Comparison of ENCODE assay signal across 9 mouse cellular contexts in the genomic region with DNA sequence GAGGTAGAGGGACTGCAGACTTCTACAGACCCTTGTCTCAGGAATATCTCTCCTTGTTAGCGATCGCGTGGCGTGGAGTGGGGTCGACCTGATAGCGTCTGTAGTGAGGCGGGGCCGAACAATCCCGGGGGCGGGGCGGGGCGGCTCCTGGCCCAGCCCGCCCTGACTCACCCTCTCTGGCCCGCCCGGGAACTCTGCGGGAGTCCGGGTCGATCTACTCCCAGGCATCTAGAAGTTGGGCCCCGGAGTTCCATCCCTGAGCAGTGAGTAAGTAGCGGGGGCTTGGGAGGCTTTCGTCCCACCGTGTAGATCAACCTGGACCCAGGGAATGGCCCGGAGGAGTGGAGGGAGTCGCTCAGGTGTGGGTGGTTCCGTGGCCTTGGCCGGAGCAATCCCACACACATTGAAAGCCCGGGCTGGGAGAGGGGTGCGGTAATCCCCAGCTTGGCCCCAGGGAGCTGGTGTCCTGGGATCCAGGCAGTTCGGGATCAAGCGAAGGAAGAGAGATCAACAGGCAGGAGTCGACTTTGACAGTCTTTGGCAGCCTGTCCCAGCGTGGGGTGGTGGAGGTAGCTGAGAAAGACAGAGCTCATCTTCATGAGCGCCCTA. TPM values are rescaled to one million over a fixed set of nuclear protein-coding genes. Genes with fewer than 3 reads are reported as not detected.
A peak's percentile ranks its signal among the peaks of the same experiment; 100 is the strongest.
DNase-seq lines count a peak whose midpoint lies in the region; ATAC-seq lines count a peak whose summit lies in the region.
"Had no signal": no experiment of that assay in that cellular context is flagged by ENCODE, and none has a peak within 500 bp of the region (broad histone marks: within the 10 kb centered on the region; RNA-seq: fewer than 3 reads in every experiment).

A gene (plus strand): TSS at position 89 of the 609 bp plus-strand sequence.

- peaks cover 61% of the 10 kb centered on the region for H3K27me3 ChIP-seq in megakaryocyte, embryonic 14.5 days (replicated peaks)
- H3K27me3 ChIP-seq in embryonic facial prominence, embryonic 13.5 days = peaks cover 41% of the 10 kb centered on the region
- H3K27me3 ChIP-seq in midbrain, embryonic 12.5 days = peaks cover 36% of the 10 kb centered on the region

- no peaks in the 10 kb centered on the region for H3K9me3 ChIP-seq in megakaryocyte, embryonic 14.5 days
- no peaks in the 10 kb centered on the region for H3K9me3 ChIP-seq in embryonic facial prominence, embryonic 13.5 days
- H3K9me3 ChIP-seq in midbrain, embryonic 12.5 days = no peaks in the 10 kb centered on the region

- H3K27ac ChIP-seq in embryonic facial prominence, embryonic 13.5 days = no peak within 1 kb of the TSS
- no peak within 1 kb of the TSS for H3K27ac ChIP-seq in midbrain, embryonic 12.5 days (replicated peaks)

- peaks cover 40% of the 10 kb centered on the region for H3K4me1 ChIP-seq in megakaryocyte, embryonic 14.5 days
- H3K4me1 ChIP-seq in embryonic facial prominence, embryonic 13.5 days = peaks cover 12% of the 10 kb centered on the region; the same call in 1 of the 2 replicates
- H3K4me1 ChIP-seq in midbrain, embryonic 12.5 days = peaks cover 7% of the 10 kb centered on the region

- ATAC-seq in megakaryocyte, adult 5-6 weeks (ENCODE audit: poor library complexity, severe bottlenecking) = no peak
- peak; percentile 11; the same call in 1 of the 2 replicates for ATAC-seq in embryonic facial prominence, embryonic 13.5 days (ENCODE audit: insufficient number of reproducible peaks, insufficient read depth, low FRiP score, low TSS enrichment, low read depth)
- peak; percentile 52; the same call in 1 of the 2 replicates for ATAC-seq in midbrain, embryonic 12.5 days (ENCODE audit: low FRiP score, low read depth)

- peak within 1 kb of the TSS; percentile 67 for H3K4me2 ChIP-seq in embryonic facial prominence, embryonic 13.5 days
- H3K4me2 ChIP-seq in midbrain, embryonic 12.5 days (replicated peaks) = peak within 1 kb of the TSS; percentile 45

- WGBS in embryonic facial prominence, embryonic 13.5 days = 2% methylated on average over 33 of the region's 33 CpGs
- 5% methylated on average over 33 of the region's 33 CpGs for WGBS in midbrain, embryonic 12.5 days

- DNase-seq in kidney, postnatal 4 days = peak; percentile 42 to 64
- no peak for DNase-seq in spleen, postnatal 14 days (ENCODE audit: low spot score in 2 of 2)
- DNase-seq in left cerebral cortex, adult 11 months (ENCODE audit: low spot score) = no peak
- DNase-seq in layer of hippocampus, postnatal 25 days (ENCODE audit: extremely low spot score in 1 of 2, low spot score in 1 of 2) = no peak

- peak within 1 kb of the TSS; percentile 23 for H3K4me3 ChIP-seq in megakaryocyte, embryonic 14.5 days (replicated peaks)
- peak within 1 kb of the TSS; percentile 42 for H3K4me3 ChIP-seq in embryonic facial prominence, embryonic 13.5 days
- peak within 1 kb of the TSS; percentile 21 for H3K4me3 ChIP-seq in midbrain, embryonic 12.5 days

- peak within 1 kb of the TSS; percentile 65 for H3K9ac ChIP-seq in embryonic facial prominence, embryonic 13.5 days
- 0 out of 2 replicates have a peak within 1 kb of the TSS, but pooled peaks have one; percentile 31 for H3K9ac ChIP-seq in midbrain, embryonic 12.5 days (replicated peaks)

- H3K36me3 ChIP-seq in megakaryocyte, embryonic 14.5 days (replicated peaks; ENCODE audit: low read length) = no peaks in the 10 kb centered on the region
- no peaks in the 10 kb centered on the region for H3K36me3 ChIP-seq in embryonic facial prominence, embryonic 13.5 days
- no peaks in the 10 kb centered on the region for H3K36me3 ChIP-seq in midbrain, embryonic 12.5 days

RNA-seq across cellular contexts. Expression of the gene that starts here (rescaled TPM):
- polyA plus RNA-seq in megakaryocyte, embryonic 14.5 days (2012; ENCODE audit: insufficient read depth, low replicate concordance) = not detected in 2 replicates
- not detected in 2 replicates for total RNA-seq in megakaryocyte, adult 5-6 weeks (2015)
- not detected in 2 replicates for total RNA-seq in megakaryocyte, adult 5-6 weeks (2017)
- 1.8 and 2.5 TPM in 2 replicates for polyA plus RNA-seq in embryonic facial prominence, embryonic 13.5 days (2015; fragmentation: Nextera tagmentation; extraction: Ambion mirVana)
- 0.13 TPM in 2 replicates for polyA plus RNA-seq in midbrain, embryonic 12.5 days (2016; fragmentation: Nextera tagmentation; extraction: Ambion mirVana)
- not detected for total RNA-seq in layer of hippocampus, postnatal 25 days (2021)
- polyA plus RNA-seq: brain, embryonic 14.5 days had no signal

Comparison
In these comparisons a context has a peak if more than half of its experiments do, and no peak if none do; other contexts are left out.
1. Peak in ATAC-seq, H3K4me3 ChIP-seq, H3K9ac ChIP-seq and H3K4me2 ChIP-seq in midbrain, embryonic 12.5 days; RNA of the gene not detected or under 1 TPM.
2. DNase-seq: peak in kidney, postnatal 4 days (2 of 2); none in spleen, postnatal 14 days (0 of 2), left cerebral cortex, adult 11 months (single experiment) and layer of hippocampus, postnatal 25 days (0 of 2).
3. Peak in every context shown above with its lines, with median percentiles within 50 percentile points of each other: H3K4me3 ChIP-seq.